Mouse (Mus musculus): ENCODE results near the gene Pde6g.

GRCm38 (mm10) chr11:120489054-120489761, 35.9 kb upstream of the Pde6g start:
- TF ChIP-seq POLR2A (IDR thresholded peaks at IDR 0.05; ENCODE audit: low read depth, low read length) (peak; percentile 44; the same call in 1 of the 2 replicates), CTCF (IDR thresholded peaks at IDR 0.05; ENCODE audit: extremely low read depth, insufficient read length, insufficient replicate concordance, low read depth, low read length) (peak; percentile 71; the same call in 1 of the 2 replicates)

All from small intestine, adult 2 months (tissue).